Mouse (Mus musculus): ENCODE data around the gene Akr1e1. TPM values are rescaled to one million over a fixed set of nuclear protein-coding genes. Genes with fewer than 3 reads are reported as not detected.
A peak's percentile ranks its signal among the peaks of the same experiment; 100 is the strongest.
"Not testable (repeated sequence)": the region's sequence is repeated elsewhere in the genome, so short reads cannot be mapped to it uniquely, and the experiment has no call there.

Gene Akr1e1
- polyA plus RNA-seq, 1 experiment: 25.4 TPM

DNA sequence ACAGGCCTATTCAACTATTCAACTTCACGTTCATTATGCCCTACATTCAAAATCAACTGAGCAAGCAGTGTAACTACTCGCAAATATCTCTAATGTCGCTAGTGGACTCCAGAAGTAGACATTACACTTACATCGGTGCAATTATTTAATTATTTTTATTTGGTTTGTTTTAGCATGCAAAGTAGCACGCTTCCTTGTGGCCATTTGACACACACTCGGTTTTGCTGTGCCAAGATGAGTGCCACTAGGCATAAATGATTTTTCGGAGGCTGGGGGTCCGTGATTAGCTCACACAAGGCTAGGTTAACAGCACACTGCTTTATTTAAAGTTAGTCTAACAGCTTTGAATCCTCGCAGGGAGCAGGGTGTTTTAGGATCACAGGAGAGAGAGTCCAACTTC, 444 bp downstream of the Akr1e1 start:
- Histone ChIP-seq H3K4me1 (ENCODE audit: control insufficient read depth, insufficient read depth, low read length) (no peaks in the 10 kb centered on the region), H3K9me3 (replicated peaks; ENCODE audit: control insufficient read depth, insufficient read depth, low read length, poor library complexity, severe bottlenecking) (no peaks in the 10 kb centered on the region), H3K4me3 (ENCODE audit: low read depth, low read length) (peak overlapping the region; percentile 94), H3K27ac (ENCODE audit: insufficient read depth, low read length) (peak overlapping the region; percentile 28; the same call in 1 of the 2 replicates), H3K36me3 (ENCODE audit: control insufficient read depth, insufficient read depth, low read length, poor library complexity, severe bottlenecking) (no peaks in the 10 kb centered on the region), H3K27me3 (ENCODE audit: control insufficient read depth, insufficient read depth, low read length, poor library complexity, severe bottlenecking) (no peaks in the 10 kb centered on the region), H3K9ac (ENCODE audit: low read depth, poor library complexity, severe bottlenecking) (peak overlapping the region; percentile 72)
- no peak for TF ChIP-seq CTCF (IDR thresholded peaks at IDR 0.05; ENCODE audit: low read depth, low read length)
- TF ChIP-seq EP300 (IDR thresholded peaks at IDR 0.05; ENCODE audit: insufficient read depth, low read depth, low read length): no peak
- no peak for TF ChIP-seq POLR2A (IDR thresholded peaks at IDR 0.05; ENCODE audit: insufficient read depth, low read length)

DNA sequence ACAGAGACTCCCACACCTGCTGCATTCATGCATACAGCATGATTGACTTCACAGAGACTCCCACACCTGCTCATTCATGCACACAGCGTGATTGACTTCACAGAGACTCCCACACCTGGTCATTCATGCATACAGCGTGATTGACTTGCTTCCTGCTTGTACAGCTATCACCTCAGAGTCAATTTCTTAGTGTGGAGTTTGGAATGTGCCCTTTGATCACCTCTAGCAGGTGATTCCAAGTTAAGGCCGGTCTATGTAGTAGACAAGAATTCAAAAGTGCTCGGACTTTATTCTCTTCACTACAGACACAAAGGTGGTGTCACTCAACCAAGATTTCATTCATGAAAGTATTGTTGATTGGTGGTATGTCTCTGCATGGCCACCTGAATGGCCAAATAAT, 2.2 kb downstream of the Akr1e1 start:
- H3K9me3 ChIP-seq (replicated peaks; ENCODE audit: control insufficient read depth, insufficient read depth, low read length, poor library complexity, severe bottlenecking): no peaks in the 10 kb centered on the region
- H3K27me3 ChIP-seq (ENCODE audit: control insufficient read depth, insufficient read depth, low read length, poor library complexity, severe bottlenecking): no peaks in the 10 kb centered on the region
- no peak overlapping the region for H3K27ac ChIP-seq (ENCODE audit: insufficient read depth, low read length)
- H3K4me3 ChIP-seq (ENCODE audit: low read depth, low read length): no peak overlapping the region
- H3K36me3 ChIP-seq (ENCODE audit: control insufficient read depth, insufficient read depth, low read length, poor library complexity, severe bottlenecking): no peaks in the 10 kb centered on the region
- TF ChIP-seq EP300 (IDR thresholded peaks at IDR 0.05; ENCODE audit: insufficient read depth, low read depth, low read length) (no peak), POLR2A (IDR thresholded peaks at IDR 0.05; ENCODE audit: insufficient read depth, low read length) (no peak)
- no peak overlapping the region for H3K9ac ChIP-seq (ENCODE audit: low read depth, poor library complexity, severe bottlenecking)
- no peaks in the 10 kb centered on the region for H3K4me1 ChIP-seq (ENCODE audit: control insufficient read depth, insufficient read depth, low read length)

DNA sequence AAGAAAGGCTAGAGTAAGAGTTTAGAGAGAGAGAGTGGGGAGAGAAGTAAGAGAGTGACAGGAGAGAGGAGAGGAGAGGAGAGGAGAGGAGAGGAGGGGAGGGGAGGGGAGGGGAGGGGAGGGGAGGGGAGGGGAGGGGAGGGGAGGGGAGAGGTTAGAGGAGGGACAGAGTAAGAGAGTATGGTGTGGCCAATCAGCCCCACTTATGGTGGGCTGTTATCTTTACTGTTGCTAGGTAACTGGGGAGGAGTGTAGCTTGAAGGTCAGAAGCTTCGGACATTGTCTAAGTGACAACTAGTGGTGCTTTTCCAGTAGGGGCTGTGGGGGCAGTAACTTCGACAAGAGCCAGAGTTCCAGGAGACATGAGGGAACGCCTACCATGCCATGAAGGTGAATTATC, 5.5 kb downstream of the Akr1e1 start:
- not testable (repeated sequence) for H3K9me3 ChIP-seq (replicated peaks; ENCODE audit: control insufficient read depth, insufficient read depth, low read length, poor library complexity, severe bottlenecking); H3K36me3 ChIP-seq (ENCODE audit: control insufficient read depth, insufficient read depth, low read length, poor library complexity, severe bottlenecking); H3K9ac ChIP-seq (ENCODE audit: low read depth, poor library complexity, severe bottlenecking); H3K27ac ChIP-seq (ENCODE audit: insufficient read depth, low read length); H3K27me3 ChIP-seq (ENCODE audit: control insufficient read depth, insufficient read depth, low read length, poor library complexity, severe bottlenecking); H3K4me1 ChIP-seq (ENCODE audit: control insufficient read depth, insufficient read depth, low read length); H3K4me3 ChIP-seq (ENCODE audit: low read depth, low read length)

DNA sequence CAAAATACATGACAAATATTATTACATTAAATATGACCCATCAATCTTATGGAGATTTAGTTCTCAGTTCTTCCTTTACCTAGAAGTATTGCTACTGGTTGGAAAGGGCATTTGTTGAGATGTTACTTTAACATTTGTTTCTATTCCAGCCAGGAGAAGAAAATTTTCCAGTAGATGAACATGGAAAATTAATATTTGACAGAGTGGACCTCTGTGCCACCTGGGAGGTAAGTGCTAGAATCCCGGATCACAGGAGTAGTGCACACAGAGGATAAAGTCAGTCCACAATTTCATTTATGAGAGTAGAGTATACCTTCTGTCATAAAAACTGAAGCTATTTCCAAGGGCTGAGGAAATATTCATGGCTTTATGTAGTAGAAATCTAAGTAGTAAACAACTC, 32.1 kb downstream of the Akr1e1 start:
- peaks cover 6% of the 10 kb centered on the region; the same call in 1 of the 2 replicates for H3K9me3 ChIP-seq (replicated peaks; ENCODE audit: control insufficient read depth, insufficient read depth, low read length, poor library complexity, severe bottlenecking)
- no peak overlapping the region for H3K4me3 ChIP-seq (ENCODE audit: low read depth, low read length)
- H3K27me3 ChIP-seq (ENCODE audit: control insufficient read depth, insufficient read depth, low read length, poor library complexity, severe bottlenecking): no peaks in the 10 kb centered on the region
- H3K36me3 ChIP-seq (ENCODE audit: control insufficient read depth, insufficient read depth, low read length, poor library complexity, severe bottlenecking): no peaks in the 10 kb centered on the region
- H3K27ac ChIP-seq (ENCODE audit: insufficient read depth, low read length): no peak overlapping the region
- H3K9ac ChIP-seq (ENCODE audit: low read depth, poor library complexity, severe bottlenecking): no peak overlapping the region
- H3K4me1 ChIP-seq (ENCODE audit: control insufficient read depth, insufficient read depth, low read length): no peaks in the 10 kb centered on the region
- TF ChIP-seq EP300 (IDR thresholded peaks at IDR 0.05; ENCODE audit: insufficient read depth, low read depth, low read length): no peak
- TF ChIP-seq CTCF (IDR thresholded peaks at IDR 0.05; ENCODE audit: low read depth, low read length): no peak
- no peak for TF ChIP-seq POLR2A (IDR thresholded peaks at IDR 0.05; ENCODE audit: insufficient read depth, low read length)

DNA sequence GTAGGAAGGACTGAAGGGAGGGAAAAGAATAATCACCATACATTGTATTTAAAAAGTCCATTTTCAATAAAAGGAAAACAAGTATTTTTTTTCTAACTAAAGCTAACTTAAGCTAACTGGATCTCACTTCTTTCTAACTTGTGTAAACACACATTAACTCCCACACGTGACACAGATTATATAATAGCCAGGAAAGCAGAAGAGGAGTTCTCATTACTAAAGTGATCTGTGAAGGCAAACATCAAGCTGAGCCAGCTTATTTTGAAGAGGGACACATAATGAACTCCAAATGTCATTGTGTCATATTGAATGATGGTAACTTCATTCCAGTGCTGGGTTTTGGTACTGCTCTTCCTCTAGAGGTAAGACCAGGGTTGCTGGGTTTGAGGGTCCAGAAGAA, 35.1 kb downstream of the Akr1e1 start, which contains the start of gene Akr1c21:
Gene Akr1c21 (plus strand): TSS at position 205 of the 400 bp plus-strand sequence.
- no peaks in the 10 kb centered on the region for H3K36me3 ChIP-seq (ENCODE audit: control insufficient read depth, insufficient read depth, low read length, poor library complexity, severe bottlenecking)
- TF ChIP-seq CTCF (IDR thresholded peaks at IDR 0.05; ENCODE audit: low read depth, low read length) (no peak), POLR2A (IDR thresholded peaks at IDR 0.05; ENCODE audit: insufficient read depth, low read length) (no peak), EP300 (IDR thresholded peaks at IDR 0.05; ENCODE audit: insufficient read depth, low read depth, low read length) (no peak)
- no peak within 1 kb of the TSS for H3K9ac ChIP-seq (ENCODE audit: low read depth, poor library complexity, severe bottlenecking)
- no peak within 1 kb of the TSS for H3K27ac ChIP-seq (ENCODE audit: insufficient read depth, low read length)
- H3K4me3 ChIP-seq (ENCODE audit: low read depth, low read length): no peak within 1 kb of the TSS
- H3K27me3 ChIP-seq (ENCODE audit: control insufficient read depth, insufficient read depth, low read length, poor library complexity, severe bottlenecking): no peaks in the 10 kb centered on the region
- H3K4me1 ChIP-seq (ENCODE audit: control insufficient read depth, insufficient read depth, low read length): no peaks in the 10 kb centered on the region
- H3K9me3 ChIP-seq (replicated peaks; ENCODE audit: control insufficient read depth, insufficient read depth, low read length, poor library complexity, severe bottlenecking): peaks cover 18% of the 10 kb centered on the region

DNA sequence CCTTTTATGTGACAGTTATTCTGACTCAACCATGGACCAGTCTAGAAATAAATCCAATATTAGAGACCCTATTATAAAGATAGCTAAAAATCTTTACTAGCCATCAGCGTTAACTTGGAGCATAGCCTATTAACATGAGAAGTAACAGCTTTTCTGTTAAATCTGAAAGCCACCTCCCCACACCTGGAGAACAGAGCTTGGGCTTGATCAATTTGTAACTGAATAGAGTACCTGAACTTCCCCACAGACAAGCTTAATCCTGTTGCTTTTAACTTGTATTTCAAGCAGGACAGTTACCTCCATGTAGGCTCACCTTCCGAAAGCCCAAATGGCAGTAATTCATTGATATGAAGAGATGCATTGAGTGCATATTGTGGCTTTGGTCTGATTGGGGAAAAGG, 43.0 kb downstream of the Akr1e1 start:
- TF ChIP-seq POLR2A (IDR thresholded peaks at IDR 0.05; ENCODE audit: insufficient read depth, low read length) (no peak), CTCF (IDR thresholded peaks at IDR 0.05; ENCODE audit: low read depth, low read length) (no peak), EP300 (IDR thresholded peaks at IDR 0.05; ENCODE audit: insufficient read depth, low read depth, low read length) (no peak)
- 0 out of 2 replicates have a peak overlapping the region, but pooled peaks have one; percentile 19 for H3K27ac ChIP-seq (ENCODE audit: insufficient read depth, low read length)
- no peaks in the 10 kb centered on the region; the same call in 1 of the 2 replicates for H3K36me3 ChIP-seq (ENCODE audit: control insufficient read depth, insufficient read depth, low read length, poor library complexity, severe bottlenecking)
- H3K9me3 ChIP-seq (replicated peaks; ENCODE audit: control insufficient read depth, insufficient read depth, low read length, poor library complexity, severe bottlenecking): peaks cover 45% of the 10 kb centered on the region
- no peaks in the 10 kb centered on the region for H3K4me1 ChIP-seq (ENCODE audit: control insufficient read depth, insufficient read depth, low read length)
- no peak overlapping the region for H3K9ac ChIP-seq (ENCODE audit: low read depth, poor library complexity, severe bottlenecking)
- H3K27me3 ChIP-seq (ENCODE audit: control insufficient read depth, insufficient read depth, low read length, poor library complexity, severe bottlenecking): no peaks in the 10 kb centered on the region
- no peak overlapping the region for H3K4me3 ChIP-seq (ENCODE audit: low read depth, low read length)

All from ES-Bruce4 (cell line).